Mouse (Mus musculus) naive thymus-derived CD4-positive, alpha-beta T cell, adult 2 months (primary cell): ENCODE results near the gene Slc25a18.
"Not testable (repeated sequence)": the region's sequence is repeated elsewhere in the genome, so short reads cannot be mapped to it uniquely, and the experiment has no call there.

Experiments
- DNase-seq: peaks from one replicate; pipeline ENCODE4 v3.0.0-alpha.2; 2011; ENCODE audit warnings: low read depth

Gene Slc25a18

GRCm38 (mm10) chr6:120798019-120798418 is 24.6 kb downstream of the Slc25a18 start:
- no peak for DNase-seq

- no peak for DNase-seq
Measured at GRCm38 (mm10) chr6:120798905-120799304, 25.5 kb downstream of the Slc25a18 start.

GRCm38 (mm10) chr6:120799581-120800041 is 26.2 kb downstream of the Slc25a18 start:
- peak; percentile 48 for DNase-seq

- no peak for DNase-seq
Measured at GRCm38 (mm10) chr6:120806999-120807737, 33.8 kb downstream of the Slc25a18 start.

GRCm38 (mm10) chr6:120807738-120808081 is 34.3 kb downstream of the Slc25a18 start:
- DNase-seq: no peak

GRCm38 (mm10) chr6:120811999-120812398 is 38.6 kb downstream of the Slc25a18 start:
- not testable (repeated sequence) for DNase-seq

- no peak for DNase-seq
Measured at GRCm38 (mm10) chr6:120819294-120819693, 45.9 kb downstream of the Slc25a18 start.

- DNase-seq: no peak
Measured at GRCm38 (mm10) chr6:120820144-120820543, 46.8 kb downstream of the Slc25a18 start.

- DNase-seq: no peak
Measured at GRCm38 (mm10) chr6:120820941-120821340, 47.6 kb downstream of the Slc25a18 start.

GRCm38 (mm10) chr6:120821715-120822114 is 48.3 kb downstream of the Slc25a18 start:
- DNase-seq: no peak

- peak; percentile 95 for DNase-seq
Measured at GRCm38 (mm10) chr6:120822307-120822928, 49.0 kb downstream of the Slc25a18 start, which contains the start of gene Atp6v1e1. Gene Atp6v1e1, minus strand, starts transcription at chr6:120822793.

- no peak for DNase-seq
Measured at GRCm38 (mm10) chr6:120822937-120823614, 49.7 kb downstream of the Slc25a18 start.

GRCm38 (mm10) chr6:120830056-120830455 is 56.7 kb downstream of the Slc25a18 start:
- no peak for DNase-seq

- DNase-seq: no peak
Measured at GRCm38 (mm10) chr6:120830866-120831608, 57.7 kb downstream of the Slc25a18 start.

GRCm38 (mm10) chr6:120832097-120832496 is 58.7 kb downstream of the Slc25a18 start:
- DNase-seq: no peak

GRCm38 (mm10) chr6:120834766-120835321 is 61.5 kb downstream of the Slc25a18 start:
- DNase-seq: no peak

- peak; percentile 95 for DNase-seq
Measured at GRCm38 (mm10) chr6:120835474-120836374, 62.3 kb downstream of the Slc25a18 start, which contains the start of gene Bcl2l13. Gene Bcl2l13, plus strand, starts transcription at chr6:120836212.

GRCm38 (mm10) chr6:120836389-120837151 is 63.2 kb downstream of the Slc25a18 start:
- DNase-seq: peak; percentile 76

GRCm38 (mm10) chr6:120837152-120837530 is 63.8 kb downstream of the Slc25a18 start:
- no peak for DNase-seq

- no peak for DNase-seq
Measured at GRCm38 (mm10) chr6:120840258-120840657, 66.9 kb downstream of the Slc25a18 start.
